Mouse (Mus musculus): ENCODE results near the gene Thap2.

Gene Thap2

DNA sequence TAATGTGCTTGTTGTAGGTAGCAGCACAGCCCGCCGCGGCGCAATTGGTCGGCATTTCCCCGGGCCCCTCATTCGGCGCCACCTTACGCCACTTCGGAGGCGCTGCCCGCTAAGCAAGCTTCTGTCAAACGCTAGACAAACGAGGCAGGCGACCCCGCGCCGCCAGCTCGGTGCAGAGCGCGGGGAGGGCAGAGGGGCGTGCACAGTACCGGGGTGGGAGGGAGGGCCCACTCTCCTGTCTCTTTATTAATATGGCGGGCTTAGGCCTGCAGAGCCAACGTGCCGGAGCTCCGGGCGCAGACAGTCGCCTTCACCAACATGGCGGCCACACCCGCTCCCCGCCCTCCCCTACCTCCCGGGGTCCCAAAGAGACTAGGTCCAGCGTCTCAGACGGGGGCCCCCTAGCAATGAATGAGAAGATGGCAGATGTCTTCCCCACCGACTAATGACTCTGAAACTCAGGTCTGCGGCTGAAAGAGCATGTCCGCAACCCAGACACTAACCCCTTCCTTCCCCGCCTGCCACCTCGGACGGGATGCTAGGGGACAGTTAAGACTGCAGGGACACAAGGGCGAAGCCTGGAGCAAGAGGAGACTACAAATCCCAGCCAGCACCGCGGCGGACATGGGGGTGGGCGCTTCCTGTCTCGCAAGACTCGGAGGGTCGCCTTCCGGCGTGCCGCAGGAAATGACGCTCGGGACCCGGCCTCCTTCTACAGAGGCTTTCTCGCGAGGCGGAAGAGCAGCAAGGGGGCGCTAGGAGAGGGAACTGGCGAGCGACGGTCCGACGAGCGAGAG lies at the start of gene Thap2, which contains the start of gene Zfc3h1:
TSS of gene Thap2 (minus strand) at position 223 of the 797 bp plus-strand sequence.
TSS of gene Zfc3h1 (plus strand) at position 739 of the 797 bp plus-strand sequence.
- DNase-seq: peak; percentile 99

DNA sequence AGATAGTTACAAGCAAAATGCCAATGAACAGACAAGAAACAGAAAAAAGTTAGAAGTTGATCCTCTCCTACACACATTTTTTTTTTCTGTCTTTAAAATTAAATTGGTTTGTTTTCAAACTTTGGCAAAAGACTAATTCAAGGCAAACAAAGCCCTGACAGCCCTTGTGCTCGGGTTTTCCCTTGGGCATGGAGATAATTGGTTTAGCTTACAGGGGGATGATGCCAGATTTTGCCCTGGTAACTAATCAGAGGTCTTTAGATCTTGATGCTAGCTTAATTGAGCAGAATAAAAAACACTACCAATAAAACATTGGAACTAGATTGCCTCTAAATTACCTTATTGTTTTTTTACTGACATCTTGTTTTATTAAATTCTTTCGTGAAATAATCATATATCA lies 41.1 kb upstream of the Thap2 start:
- no peak for DNase-seq

DNA sequence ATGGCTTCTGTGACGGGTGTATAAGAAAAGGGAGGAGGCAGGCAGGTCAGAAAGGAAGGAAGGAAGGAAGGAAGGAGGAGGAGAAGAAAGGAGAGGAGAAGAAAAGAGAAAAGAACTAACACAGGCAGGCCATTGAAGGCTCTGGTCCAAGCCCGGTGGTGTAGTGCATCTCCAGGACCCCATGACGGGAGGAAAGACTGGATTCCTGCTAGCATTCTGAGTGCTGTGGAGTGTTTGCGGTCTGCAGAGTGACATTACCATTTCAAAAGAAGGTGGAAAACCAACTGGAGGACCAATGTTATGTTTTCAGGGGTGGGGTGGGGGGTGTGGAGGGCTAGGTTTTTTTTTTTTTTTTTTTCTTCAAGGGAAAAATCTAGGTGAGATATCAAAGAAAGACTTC lies 37.7 kb upstream of the Thap2 start:
- no peak for DNase-seq

DNA sequence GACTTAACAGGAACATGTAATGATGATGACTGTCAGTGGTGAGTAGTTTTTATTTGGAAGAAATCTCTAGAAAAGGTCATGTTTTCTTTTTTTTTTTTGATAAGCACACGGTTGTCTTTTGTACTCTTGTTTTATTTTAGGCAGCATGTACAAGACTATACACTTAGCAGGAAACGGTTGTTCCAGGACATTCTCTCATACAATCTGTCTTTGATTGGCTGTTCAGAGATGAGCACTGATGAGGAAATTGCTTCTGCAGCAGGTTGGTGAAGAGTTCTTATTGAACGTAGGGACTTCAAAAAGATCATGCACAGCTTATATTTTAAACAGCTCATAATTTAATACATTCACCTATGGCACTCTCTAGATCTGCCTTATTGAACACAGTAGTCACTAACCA lies 29.8 kb upstream of the Thap2 start:
- DNase-seq: no peak

DNA sequence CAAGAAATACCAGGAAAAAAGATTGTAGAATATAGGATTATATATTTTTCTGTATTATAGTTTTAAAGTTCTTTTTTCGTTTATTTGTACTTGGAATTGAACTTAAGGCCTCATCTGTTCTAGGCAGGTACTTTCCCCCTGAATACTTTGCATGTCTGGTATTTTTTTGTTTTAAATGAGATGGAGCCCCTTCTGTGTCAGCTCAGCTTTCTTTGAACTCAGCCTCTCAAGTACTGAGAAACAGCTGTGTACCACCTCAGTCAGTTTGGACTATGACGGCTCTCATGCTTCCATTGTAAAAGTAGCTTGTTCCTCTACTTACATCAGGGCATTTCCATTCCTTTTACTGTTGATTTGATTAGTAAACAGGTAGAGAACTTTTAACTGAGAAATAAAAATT lies 29.3 kb upstream of the Thap2 start:
- DNase-seq: no peak

DNA sequence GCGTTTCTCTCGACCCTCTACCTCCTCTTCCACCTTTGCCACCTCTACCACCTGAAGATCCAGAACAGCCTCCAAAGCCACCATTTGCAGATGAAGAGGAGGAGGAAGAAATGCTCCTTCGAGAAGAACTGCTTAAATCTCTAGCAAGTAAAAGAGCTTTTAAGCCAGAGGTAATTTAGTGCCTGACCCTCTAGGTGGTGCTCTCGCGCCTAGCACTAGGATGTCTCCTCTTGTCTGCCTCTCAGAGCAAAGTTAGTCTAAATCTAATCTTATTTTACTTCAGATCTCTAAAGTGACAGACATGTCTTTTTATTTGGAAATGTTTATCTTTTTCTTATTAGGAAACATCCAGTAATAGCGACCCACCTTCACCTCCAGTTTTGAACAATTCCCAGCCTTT lies 22.1 kb upstream of the Thap2 start:
- peak; percentile 77 for DNase-seq

DNA sequence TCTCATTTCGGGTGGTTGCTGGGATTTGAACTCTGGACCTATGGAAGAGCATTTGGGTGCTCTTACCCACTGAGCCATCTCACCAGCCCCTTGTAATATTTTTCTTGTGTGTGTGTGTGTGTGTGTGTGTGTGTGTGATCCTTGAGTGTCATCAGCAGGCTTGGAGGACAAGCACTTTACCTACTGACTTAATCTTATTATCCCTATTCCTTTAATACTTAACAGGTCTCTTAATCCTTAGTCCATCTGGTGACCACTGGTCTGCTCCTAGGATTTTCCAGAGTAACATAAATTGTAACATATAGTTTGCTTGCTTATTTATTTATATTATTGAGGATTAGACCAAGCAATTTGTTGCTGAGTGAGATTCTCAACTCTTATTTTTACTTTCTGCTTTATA lies 7.7 kb upstream of the Thap2 start:
- no peak for DNase-seq

DNA sequence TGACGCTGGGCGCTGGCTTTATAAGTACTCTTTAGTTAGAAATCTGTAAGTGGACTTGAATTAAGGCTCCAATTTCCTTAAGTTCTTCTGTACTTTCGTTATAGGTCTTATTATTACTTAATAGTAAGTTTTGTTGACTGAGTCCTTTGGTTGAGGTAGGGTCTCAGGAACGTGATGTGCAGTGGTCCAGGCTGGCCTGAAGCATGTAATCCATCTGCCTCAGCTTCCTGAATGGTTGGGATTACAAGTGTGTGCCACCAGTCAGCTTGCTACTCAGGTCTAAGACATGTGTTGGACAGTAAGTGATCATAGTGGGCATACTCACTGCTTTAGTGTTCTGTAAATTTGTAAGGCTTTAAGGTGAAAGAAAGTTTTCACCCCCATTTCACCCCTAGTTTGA lies 6.8 kb upstream of the Thap2 start:
- no peak for DNase-seq

DNA sequence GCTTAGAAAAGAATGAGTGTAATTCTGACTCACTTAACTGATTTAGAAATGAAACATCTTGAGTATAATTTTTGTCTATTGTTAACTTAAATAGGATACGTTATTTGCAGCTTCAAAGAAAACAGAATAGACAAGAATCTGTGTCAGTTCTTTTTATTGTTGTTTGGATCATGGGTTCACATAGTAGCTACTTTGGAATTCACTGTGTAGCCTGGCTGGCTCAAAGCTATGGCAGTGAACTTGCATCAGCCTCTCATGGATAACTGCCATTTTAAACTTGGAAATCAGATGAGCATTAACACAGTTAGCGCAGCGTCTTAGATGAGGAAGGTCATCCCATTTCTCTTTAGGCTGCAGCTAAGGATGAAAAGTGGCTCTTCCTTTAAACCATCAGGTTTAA lies 3.6 kb upstream of the Thap2 start:
- no peak for DNase-seq

DNA sequence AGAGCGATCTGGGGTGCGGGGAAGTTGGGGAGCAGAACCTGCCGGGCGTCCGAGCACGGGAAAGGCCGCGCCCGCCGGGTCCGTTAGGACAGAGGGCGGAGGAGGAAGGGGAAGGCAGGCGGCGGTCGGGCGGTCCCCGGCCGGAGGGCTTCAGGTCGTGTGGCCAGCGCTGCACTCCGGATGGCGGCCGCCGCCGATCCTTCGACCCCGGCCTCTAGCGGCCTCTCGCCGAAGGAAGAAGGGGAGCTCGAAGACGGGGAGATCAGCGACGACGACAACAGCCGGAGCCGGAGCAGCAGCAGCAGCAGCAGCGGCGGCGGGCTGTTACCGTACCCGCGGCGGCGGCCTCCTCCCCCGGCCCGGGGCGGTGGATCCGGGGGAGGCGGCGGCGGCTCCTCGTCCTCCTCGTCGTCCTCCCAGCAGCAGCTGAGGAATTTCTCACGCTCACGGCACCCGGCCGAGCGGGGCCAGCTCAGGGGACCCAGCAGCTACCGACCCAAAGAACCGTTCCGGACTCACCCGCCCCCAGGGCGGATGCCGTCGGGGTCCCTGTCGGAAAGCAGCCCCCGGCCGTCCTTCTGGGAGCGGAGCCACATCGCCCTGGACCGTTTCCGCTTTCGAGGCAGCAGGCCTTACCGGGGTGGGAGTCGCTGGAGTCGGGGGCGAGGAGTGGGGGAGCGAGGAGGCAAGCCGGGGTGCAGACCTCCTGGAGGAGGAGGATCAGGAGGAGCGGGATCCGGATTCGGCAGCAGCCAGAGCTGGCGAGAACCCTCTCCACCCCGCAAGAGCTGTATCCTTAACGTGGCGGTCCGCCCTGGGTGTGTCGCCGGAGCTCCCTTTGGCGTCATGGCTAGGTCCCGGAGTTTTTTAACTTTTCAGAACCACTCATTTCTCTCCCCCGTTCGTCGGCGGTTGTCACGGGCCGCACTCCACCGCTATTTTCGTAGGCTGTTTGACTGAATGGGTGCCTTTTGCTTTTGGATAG lies 1.1 kb upstream of the Thap2 start:
- peak; percentile 76 for DNase-seq

DNA sequence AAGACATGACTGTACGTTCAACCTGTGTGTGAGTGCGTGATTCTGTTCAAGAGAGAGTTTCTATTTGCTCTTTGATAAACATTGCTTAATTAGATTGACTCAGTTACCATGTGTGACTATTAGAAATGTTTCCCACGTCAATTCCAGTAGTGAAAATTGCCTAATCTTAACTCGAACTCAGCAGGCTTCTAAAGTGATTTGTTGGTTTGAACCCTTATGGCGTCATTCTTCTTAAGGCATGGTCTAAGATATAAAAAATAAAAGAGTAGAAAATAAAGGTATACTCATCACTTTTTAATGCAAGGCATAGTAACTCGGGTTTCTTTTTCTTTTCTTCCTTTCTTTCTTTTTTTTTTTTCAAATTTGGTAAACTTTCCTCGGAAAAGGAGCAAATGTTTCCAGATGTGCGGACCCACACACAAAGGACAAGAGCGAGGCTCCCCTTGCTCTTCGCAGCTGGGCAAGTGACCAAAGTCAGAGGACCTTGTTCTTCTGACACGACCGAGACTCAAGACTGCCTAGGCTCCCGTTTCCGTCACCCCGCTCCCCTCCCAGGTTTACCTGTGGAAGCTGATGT lies 511 bp downstream of the Thap2 start:
- DNase-seq: no peak

DNA sequence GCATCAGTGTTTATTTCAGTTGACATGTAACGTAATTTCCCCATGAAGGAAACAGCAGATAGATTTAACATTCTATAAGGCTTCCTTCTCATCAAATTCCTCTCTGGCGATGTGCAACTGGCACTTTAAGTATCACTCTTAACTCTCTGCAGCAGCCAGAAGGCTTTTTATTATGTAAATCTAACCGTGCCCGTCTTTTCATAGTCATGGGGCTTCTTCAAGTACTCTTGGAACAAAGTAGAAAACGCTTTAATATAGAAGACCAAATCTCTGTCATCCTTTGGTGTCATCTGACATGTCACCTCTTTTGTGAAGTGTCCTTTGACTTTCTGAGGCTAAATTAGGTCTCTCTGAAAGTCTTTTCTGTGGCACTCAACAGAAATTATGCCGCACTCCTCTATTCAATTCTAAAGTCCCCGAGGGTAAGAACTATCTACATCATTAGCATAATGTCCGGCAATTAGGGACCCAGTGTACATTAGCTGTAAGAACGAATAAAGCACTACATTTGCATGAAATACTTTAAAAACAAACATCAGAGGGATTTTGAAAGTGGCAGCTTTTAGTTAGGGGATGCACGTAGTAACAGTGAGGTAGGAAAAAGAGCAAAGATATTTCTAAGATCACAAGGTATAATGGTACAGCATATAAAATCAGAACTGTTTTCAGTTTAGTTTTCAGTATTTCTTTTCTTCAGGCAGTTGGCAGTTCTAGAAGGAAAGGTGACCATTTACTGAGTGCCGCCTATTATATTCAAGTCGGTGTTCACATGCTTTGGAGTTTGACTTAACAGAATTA lies 1.2 kb downstream of the Thap2 start:
- no peak for DNase-seq

DNA sequence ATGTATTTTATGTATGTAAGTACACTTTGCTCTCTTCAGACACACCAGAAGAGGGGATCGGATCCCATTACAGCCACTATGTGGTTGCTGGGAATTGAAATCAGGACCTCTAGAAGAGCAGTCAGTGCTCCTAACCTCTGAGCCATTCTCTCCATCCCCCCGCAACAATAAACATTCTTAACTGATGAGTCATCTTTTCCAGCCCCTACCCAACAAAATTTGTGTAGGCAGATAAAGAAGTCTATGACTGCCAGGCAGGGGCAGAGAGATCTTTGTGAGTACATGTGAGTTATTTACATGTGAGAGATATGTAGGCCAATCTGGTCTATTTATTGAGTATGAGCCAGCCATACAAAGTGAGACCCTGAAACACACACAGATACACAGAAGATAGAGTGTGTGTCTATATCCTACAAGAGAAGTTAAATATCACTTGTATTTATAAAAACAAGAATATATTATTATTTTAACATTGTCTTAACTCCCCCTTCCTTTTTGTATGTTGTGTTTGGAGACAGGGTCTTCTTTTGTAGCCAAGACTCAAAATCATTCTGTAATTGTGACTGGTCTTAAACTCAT lies 2.6 kb downstream of the Thap2 start:
- DNase-seq: no peak

DNA sequence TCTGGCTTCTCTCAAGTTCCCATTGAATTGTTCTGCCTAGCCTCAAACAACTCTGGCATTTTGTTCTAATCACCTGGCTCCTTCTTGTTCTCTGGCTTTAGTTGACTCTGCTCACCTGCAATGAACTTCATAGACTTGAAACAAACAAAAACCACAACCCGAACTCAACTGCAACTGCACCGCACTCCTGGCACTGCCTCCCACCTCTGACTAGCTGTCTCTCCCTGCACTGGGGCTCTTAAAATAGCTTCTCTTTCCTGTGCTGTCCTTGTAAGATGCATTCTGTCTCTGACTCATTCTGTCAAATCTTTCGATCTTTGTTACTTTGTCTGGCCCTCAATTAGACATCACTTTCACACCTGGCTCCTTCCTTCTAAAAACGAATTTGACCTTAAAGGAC lies 21.1 kb downstream of the Thap2 start:
- DNase-seq: no peak

DNA sequence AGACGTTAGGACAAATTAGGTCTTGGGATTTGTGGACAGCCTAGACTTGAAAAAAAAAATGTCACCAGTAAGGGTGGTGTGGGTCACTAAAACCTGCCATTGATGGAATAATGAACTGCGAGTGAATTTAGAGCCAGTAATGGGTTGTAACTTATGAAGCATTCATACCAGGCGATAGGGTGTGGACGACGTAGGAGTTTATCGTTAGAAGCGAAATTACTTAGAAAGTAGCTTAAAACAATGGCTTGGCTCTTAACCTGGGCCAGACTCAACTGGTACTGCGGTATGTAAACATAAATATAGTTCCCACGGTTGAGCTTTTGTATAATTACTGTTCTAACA lies 21.6 kb downstream of the Thap2 start:
- no peak for DNase-seq

DNA sequence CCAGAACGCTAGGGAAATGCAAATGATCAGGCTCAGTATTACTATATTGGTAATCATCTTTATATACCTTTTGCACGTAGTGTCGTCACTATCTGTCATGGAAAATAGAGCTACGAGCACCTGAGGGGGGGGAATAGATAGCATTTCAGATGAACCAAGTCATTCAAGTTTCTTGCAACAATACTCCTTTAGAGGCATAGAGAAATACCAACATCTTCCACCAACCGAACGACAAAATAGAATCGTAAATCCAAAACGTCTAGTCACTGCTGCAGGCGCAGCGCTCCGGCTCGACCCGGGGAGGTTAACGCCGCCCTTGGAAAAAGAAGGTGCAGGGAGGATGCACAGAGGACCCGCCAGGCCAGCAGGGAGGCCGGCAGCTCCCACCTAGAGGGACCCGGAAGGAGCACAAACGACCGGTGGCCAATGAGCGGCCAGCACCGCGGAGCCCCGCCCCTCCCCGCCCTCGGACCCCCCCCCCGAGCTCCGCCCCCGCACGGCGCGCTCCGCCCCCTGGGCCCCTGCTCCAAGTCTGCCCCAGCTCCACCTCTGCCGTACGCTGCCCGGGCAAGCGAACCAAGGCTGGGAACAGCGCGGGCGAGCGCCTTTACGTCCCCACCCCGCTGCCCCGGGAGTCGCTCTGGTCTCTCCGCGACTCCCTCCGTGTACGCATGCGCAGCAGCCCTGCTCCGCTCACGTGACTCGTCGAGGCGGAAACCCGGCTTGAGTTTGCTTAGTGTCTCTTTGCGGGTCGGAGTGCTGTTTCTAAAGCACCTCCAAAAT lies 22.2 kb downstream of the Thap2 start, which contains the start of gene Tmem19:
TSS of gene Tmem19 (minus strand) at position 662 of the 783 bp plus-strand sequence.
- peak; percentile 98 for DNase-seq

DNA sequence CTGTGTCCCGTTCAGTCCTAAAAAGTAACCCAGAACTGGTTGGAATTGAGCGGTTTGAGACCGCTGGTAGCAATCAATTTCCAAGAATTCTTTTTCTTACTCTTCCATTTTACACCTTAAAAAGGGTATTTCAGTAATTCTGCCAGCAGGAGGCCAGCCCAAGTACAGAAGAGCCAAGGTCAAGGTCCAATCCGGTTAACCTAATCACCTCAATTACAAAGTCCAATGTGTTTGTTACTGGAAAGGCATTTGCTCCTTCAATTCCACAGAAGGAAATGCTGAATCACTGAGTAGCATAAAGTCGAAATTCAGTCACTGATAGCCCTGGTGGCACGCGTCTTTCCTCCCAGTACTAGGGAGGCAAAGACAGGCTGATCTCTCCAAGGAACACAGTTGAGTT lies 25.2 kb downstream of the Thap2 start:
- peak; percentile 34 for DNase-seq

DNA sequence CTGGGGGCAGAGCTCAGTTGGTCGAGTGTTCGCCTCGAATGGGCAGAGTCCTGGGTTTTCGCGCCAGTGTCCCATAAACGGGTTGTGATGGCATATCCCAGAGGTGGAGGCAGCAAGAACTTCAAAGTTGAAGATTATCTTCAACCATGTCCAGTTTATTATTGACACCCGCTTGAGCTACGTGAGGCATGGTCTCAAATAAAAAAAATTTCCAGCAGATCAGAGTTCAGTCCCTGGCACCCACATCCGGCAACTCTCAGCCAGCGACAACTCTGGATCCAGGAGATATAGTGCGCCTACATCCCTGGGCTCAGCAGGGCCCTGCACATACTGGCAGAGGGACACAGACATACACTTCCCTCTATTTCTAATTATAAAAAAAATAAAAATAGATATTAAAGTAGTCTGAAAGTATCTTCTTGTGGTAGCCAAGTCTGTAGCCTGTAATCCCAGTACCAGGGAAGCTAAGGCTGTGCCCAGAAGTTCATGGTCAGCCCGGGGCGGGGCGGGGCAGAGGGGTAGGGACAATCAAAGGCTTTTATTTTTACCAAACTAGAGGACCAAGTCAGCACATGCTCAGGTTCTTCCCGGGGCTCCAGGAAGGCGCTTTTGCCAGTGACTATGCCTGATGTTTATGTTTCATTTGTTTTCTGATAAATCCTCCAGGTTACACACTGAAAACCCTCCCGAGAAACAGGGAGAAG lies 25.9 kb downstream of the Thap2 start:
- no peak for DNase-seq

DNA sequence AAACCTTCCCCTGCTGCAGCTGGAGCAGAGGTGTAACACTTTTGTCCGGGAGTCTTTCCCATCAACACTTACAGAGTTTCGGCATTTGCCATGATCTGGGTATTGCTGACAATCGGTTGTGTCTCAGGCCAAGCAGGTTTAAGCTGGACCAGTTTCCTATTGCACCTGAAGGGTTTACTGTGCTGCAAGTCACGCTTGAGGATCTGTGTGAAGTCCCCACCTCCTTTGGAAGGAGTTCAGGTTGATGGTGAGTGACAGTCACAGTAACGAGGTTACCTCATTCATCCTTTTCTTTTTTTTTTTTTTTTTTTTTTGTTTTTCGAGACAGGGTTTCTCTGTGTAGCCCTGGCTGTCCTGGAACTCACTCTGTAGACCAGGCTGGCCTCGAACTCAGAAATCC lies 28.1 kb downstream of the Thap2 start:
- DNase-seq: no peak

DNA sequence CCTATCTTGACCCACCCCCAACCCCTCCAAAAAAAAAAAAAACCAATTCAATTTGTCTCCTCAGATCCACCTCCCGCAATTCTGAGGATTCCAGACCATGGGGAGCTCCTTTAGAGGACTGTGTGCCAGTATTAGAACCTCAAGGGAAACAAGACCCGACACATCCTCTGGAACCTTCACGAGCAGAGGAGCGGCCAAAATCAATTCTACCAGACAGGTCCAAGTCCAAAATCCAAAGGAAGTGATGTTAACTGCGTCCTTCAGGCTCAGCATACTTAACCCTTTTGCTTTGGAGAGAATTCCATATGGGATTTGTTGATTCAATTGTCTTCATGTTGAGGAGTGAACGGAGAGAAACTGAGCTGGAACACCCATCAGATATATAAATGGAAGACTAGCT lies 29.2 kb downstream of the Thap2 start:
- no peak for DNase-seq

DNA sequence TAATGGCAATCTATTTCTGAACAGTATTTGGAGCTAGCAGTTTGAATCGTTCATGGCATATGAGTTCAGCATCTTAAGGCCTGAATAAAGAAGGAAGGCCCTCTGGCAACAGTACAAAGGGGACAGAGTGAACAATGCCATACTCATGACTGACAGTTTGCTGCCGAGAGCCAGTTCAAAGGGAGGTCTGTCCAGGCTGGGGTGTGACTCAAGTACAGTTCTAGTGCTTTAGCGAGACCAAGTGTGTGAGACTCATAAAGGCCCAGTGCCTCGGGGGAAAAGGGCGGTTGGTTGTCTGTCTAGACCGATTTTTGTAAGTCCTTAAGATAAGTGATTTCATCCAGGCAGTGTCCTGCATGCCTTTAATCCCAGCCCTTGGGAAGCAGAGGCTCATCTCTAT lies 29.7 kb downstream of the Thap2 start:
- DNase-seq: no peak
